Mouse (Mus musculus) ES-CJ7 (cell line): ENCODE data around the gene Ret.

Source experiments
- DNase-seq: peaks from one replicate; pipeline ENCODE4 v3.0.0; 2011; ENCODE audit warnings: low read depth, low spot score

Ret gene

GRCm38 (mm10) chr6:118197440-118197975 is at the start of gene Ret:
Gene Ret, minus strand, starts transcription at chr6:118197718.
- DNase-seq, result peak; percentile 40

- no peak for DNase-seq
Observed at GRCm38 (mm10) chr6:118247161-118247560, 49.6 kb upstream of the Ret start.

- DNase-seq, result no peak
Observed at GRCm38 (mm10) chr6:118244106-118244505, 46.6 kb upstream of the Ret start.

GRCm38 (mm10) chr6:118242941-118243340 is 45.4 kb upstream of the Ret start:
- no peak for DNase-seq

GRCm38 (mm10) chr6:118226072-118226471 is 28.6 kb upstream of the Ret start:
- no peak for DNase-seq

GRCm38 (mm10) chr6:118222471-118222870 is 25.0 kb upstream of the Ret start:
- DNase-seq, result no peak

GRCm38 (mm10) chr6:118215676-118216075 is 18.2 kb upstream of the Ret start:
- DNase-seq, result peak; percentile 32

GRCm38 (mm10) chr6:118208326-118208725 is 10.8 kb upstream of the Ret start:
- no peak for DNase-seq

GRCm38 (mm10) chr6:118206386-118206785 is 8.9 kb upstream of the Ret start:
- no peak for DNase-seq

- DNase-seq, result no peak
Observed at GRCm38 (mm10) chr6:118205176-118205890, 7.8 kb upstream of the Ret start.

GRCm38 (mm10) chr6:118204112-118204511 is 6.6 kb upstream of the Ret start:
- no peak for DNase-seq

- peak; percentile 68 for DNase-seq
Observed at GRCm38 (mm10) chr6:118196751-118197439, 623 bp downstream of the Ret start.

- DNase-seq, result peak; percentile 49
Observed at GRCm38 (mm10) chr6:118195108-118195507, 2.4 kb downstream of the Ret start.

GRCm38 (mm10) chr6:118192882-118193281 is 4.6 kb downstream of the Ret start:
- no peak for DNase-seq

- no peak for DNase-seq
Observed at GRCm38 (mm10) chr6:118192199-118192598, 5.3 kb downstream of the Ret start.

GRCm38 (mm10) chr6:118189764-118190163 is 7.8 kb downstream of the Ret start:
- no peak for DNase-seq

- DNase-seq, result no peak
Observed at GRCm38 (mm10) chr6:118188599-118188998, 8.9 kb downstream of the Ret start.

- no peak for DNase-seq
Observed at GRCm38 (mm10) chr6:118187285-118187641, 10.3 kb downstream of the Ret start.

GRCm38 (mm10) chr6:118186620-118187284 is 10.8 kb downstream of the Ret start:
- DNase-seq, result no peak

GRCm38 (mm10) chr6:118184126-118184525 is 13.4 kb downstream of the Ret start:
- DNase-seq, result no peak

GRCm38 (mm10) chr6:118180085-118180423 is 17.5 kb downstream of the Ret start:
- no peak for DNase-seq

GRCm38 (mm10) chr6:118179316-118180084 is 18.0 kb downstream of the Ret start:
- DNase-seq, result peak; percentile 75
